Mouse (Mus musculus) erythroblast, embryonic 14.5 days (primary cell): ENCODE measurements around the gene Hecw2.

Experiments
- GATA1 ChIP-seq: IDR thresholded peaks from 2 replicates; pipeline ENCODE4 v1.6.1; 2012; ENCODE audit warnings: low read length, inconsistent platforms, mixed read lengths
- TAL1 ChIP-seq: IDR thresholded peaks from 3 replicates; pipeline ENCODE4 v1.6.1; 2012; ENCODE audit warnings: low read length, inconsistent platforms, mixed read lengths

- TF ChIP-seq TAL1 (no peak), GATA1 (no peak)
Measured at GRCm38 (mm10) chr1:53841080-53841479, 353.9 kb downstream of the Hecw2 start.
